Mouse (Mus musculus) C2C12 (cell line): ENCODE results near the gene Crcp. TPM values are rescaled to one million over a fixed set of nuclear protein-coding genes. Genes with fewer than 3 reads are reported as not detected.

ENCODE experiments used
- H3K27me3 ChIP-seq: one replicate; pipeline ENCODE4 v1.6.1; 2011; ENCODE audit not compliant: control insufficient read depth, insufficient read depth, insufficient read length
- H3K36me3 ChIP-seq: one replicate; pipeline ENCODE4 v1.6.1; 2011; ENCODE audit not compliant: control insufficient read depth, insufficient read depth
- H3K4me3 ChIP-seq: one replicate; pipeline ENCODE4 v1.5.1; 2011; ENCODE audit warnings: mild to moderate bottlenecking, control low read depth; ENCODE audit not compliant: poor library complexity, insufficient read depth, severe bottlenecking
- H3K79me2 ChIP-seq: one replicate; pipeline ENCODE4 v1.6.1; 2011; ENCODE audit not compliant: control insufficient read depth, insufficient read depth
- H3K79me3 ChIP-seq: one replicate; pipeline ENCODE4 v1.6.1; 2011; ENCODE audit warnings: low read depth, control low read depth
- H3ac ChIP-seq: one replicate; pipeline ENCODE3; 2011; ENCODE audit warnings: low read depth; ENCODE audit not compliant: control insufficient read depth, insufficient read length
- CEBPB ChIP-seq: IDR thresholded peaks from one replicate; pipeline ENCODE4 v1.6.1; 2011; ENCODE audit warnings: low read depth, mild to moderate bottlenecking, control low read depth, moderate library complexity
- CTCF ChIP-seq: IDR thresholded peaks from one replicate; pipeline ENCODE4 v1.5.1; 2011; ENCODE audit not compliant: control insufficient read depth, insufficient read depth, insufficient read length
- FOSL1 ChIP-seq: IDR thresholded peaks from one replicate; pipeline ENCODE4 v1.8.0; 2011; ENCODE audit warnings: mild to moderate bottlenecking, low read length; ENCODE audit not compliant: poor library complexity, insufficient read depth, severe bottlenecking
- MAX ChIP-seq: IDR thresholded peaks from one replicate; pipeline ENCODE4 v1.6.1; 2011; ENCODE audit warnings: mild to moderate bottlenecking, control low read depth
- MYOD1 ChIP-seq: IDR thresholded peaks from one replicate; pipeline ENCODE4 v1.6.1; 2011; ENCODE audit warnings: low read depth; ENCODE audit not compliant: control insufficient read depth, insufficient read length
- MYOG ChIP-seq: IDR thresholded peaks from one replicate; pipeline ENCODE4 v1.6.1; 2011; ENCODE audit not compliant: control insufficient read depth, insufficient read length; ENCODE audit errors: extremely low read depth
- USF1 ChIP-seq: IDR thresholded peaks from one replicate; pipeline ENCODE4 v1.6.1; 2011; ENCODE audit warnings: low read depth, mild to moderate bottlenecking, control low read depth, moderate library complexity
- polyA plus RNA-seq: library from polyadenylated mRNA; unstranded; fragments of >200 nt; fragmentation: generic; extraction: Trizol; gene quantifications from one replicate; pipeline ENCODE4 v1.2.1, GENCODE M21; 2012; ENCODE audit warnings: missing spikeins

Crcp gene
- polyA plus RNA-seq, 1 experiment, result 32.6 TPM

DNA sequence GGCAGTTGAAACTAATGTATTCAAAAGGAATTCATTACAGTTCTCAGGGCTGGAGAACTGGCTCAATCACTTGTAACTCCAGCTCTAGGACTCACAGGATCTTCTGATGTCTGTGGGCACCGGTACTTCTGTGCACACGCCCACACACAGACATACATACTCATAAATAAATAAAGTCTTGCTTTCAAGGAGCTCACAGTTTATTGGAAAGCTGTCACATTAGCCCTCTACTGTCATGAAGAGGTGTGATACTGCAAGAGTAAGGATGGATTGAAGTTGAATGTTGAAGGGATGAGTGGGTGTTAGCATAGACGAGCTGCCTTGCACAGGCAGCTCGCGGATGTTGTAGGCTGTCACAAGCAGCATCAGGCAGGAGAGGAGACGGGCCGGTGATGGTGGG is 58.9 kb downstream of the Crcp start:
- Histone ChIP-seq H3K79me2 (peaks cover 31% of the 10 kb centered on the region), H3K36me3 (no peaks in the 10 kb centered on the region), H3K4me3 (no peak overlapping the region)

DNA sequence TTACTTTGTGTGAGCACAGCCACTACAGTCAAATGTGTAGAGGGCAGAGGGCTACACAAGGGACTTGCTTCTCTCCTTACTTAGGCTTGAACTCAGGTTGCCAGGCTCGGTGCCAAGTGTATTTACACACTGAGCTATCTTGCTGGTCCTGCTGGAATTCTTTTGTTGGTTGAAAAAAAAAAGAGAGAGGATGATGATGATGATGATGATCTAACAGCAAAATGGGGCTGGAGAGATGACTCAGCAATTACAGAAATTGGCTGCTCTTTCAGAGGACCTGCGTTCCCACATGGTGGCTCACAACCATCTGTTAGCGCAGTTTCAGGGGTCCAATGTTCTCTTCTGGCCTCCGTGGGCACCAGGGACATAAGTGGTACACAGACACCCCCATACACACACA is 59.5 kb downstream of the Crcp start:
- peaks cover 3% of the 10 kb centered on the region for H3K79me3 ChIP-seq
- TF ChIP-seq MYOG (no peak), CEBPB (no peak), MAX (no peak), USF1 (no peak), FOSL1 (no peak), MYOD1 (no peak), CTCF (no peak)
- H3K27me3 ChIP-seq, result no peaks in the 10 kb centered on the region
- no peak overlapping the region for H3ac ChIP-seq
- no peak overlapping the region for H3K4me3 ChIP-seq
- peaks cover 31% of the 10 kb centered on the region for H3K79me2 ChIP-seq
- H3K36me3 ChIP-seq, result no peaks in the 10 kb centered on the region

More for the DNA sequence above, 58.9 kb downstream of the Crcp start:
- Histone ChIP-seq H3ac (no peak overlapping the region), H3K27me3 (no peaks in the 10 kb centered on the region), H3K79me3 (peaks cover 9% of the 10 kb centered on the region)
- TF ChIP-seq FOSL1 (no peak), CEBPB (no peak), USF1 (no peak), MYOG (no peak), CTCF (no peak), MYOD1 (no peak), MAX (no peak)

DNA sequence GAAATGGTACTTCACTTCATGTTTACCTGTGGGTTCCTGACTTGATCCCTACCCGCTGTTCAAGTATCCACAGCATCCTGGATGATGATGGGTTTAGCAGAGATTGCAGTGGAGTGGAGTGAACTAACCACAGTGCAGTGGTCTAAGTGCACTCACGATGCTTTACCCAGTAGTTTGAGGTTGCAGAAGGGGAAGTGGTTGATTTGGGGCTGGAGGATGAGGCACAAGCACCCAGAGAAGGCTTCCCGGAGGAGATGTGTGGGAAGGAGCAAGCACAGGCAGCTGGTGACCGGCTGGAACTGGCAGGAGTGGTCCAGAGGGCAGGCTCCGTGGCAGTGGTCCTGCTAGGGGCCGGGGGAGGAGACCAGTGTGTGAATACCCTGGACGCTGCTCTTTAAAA is 60.1 kb downstream of the Crcp start:
- Histone ChIP-seq H3K4me3 (no peak overlapping the region), H3K79me2 (peaks cover 31% of the 10 kb centered on the region), H3K36me3 (no peaks in the 10 kb centered on the region), H3K79me3 (peaks cover 3% of the 10 kb centered on the region), H3ac (no peak overlapping the region), H3K27me3 (no peaks in the 10 kb centered on the region)
- TF ChIP-seq MYOG (no peak), CEBPB (no peak), MAX (no peak), CTCF (no peak), MYOD1 (no peak), FOSL1 (no peak), USF1 (no peak)

DNA sequence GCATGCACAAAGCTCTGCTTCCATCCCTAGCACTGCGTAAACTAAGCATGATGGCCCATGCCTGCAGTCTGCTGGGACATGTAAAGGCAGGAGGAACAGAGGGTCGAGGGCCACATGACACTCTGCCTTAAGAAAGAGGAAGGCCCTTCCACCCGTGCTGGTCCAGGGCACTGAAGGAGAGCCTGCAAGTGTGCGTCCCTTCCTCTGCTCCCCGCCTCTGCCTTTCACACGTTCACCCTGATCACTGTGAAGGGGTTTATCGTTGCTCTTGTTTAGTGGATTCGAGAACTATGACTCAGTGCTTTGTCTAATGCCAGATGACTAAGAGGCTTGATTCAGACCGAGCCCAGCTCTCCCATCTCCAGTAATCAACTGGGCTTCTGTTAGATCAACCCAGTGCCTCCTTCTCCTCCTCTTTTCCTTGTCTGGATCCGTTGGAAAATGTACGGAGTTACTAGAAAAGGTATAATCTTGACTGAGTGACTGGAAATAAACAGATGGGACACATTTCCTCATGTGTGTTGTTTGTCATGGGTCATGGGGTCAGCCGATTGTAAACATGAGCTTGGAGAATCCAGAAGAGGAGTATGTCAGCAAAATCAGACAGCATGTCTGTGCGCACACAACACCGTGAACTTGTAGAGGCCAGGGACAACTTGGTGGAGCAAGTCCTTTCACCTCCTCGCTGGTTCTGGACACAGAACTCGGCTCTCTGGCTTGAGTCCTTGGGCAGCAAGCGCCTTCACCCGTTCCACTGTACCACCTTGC is 60.7 kb downstream of the Crcp start:
- no peaks in the 10 kb centered on the region for H3K27me3 ChIP-seq
- no peak overlapping the region for H3ac ChIP-seq
- TF ChIP-seq FOSL1 (peak; percentile 63), CEBPB (no peak), MYOG (no peak), MYOD1 (no peak), MAX (no peak)
- H3K79me3 ChIP-seq, result peaks cover 3% of the 10 kb centered on the region
- peaks cover 26% of the 10 kb centered on the region for H3K79me2 ChIP-seq
- no peaks in the 10 kb centered on the region for H3K36me3 ChIP-seq
- H3K4me3 ChIP-seq, result no peak overlapping the region

DNA sequence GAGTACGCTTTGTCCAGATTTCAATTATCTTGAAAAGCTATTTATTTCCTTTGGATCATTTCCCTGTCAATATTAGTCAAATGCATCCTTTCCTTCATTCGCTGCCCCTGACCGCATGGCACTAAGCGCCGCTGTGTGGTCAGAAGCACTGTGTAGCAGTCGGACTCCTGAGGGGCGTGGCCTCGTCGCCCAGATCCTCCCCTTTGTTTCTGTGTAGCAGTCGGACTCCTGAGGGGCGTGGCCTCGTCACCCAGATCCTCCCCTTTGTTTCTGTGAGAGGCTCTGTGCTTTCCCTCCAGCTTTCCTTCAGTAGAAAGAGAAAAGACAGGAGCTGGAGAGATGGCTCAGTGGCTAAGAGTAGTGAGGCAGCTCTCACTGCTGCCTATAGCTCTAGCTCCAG is 67.7 kb downstream of the Crcp start:
- no peak overlapping the region for H3ac ChIP-seq
- no peaks in the 10 kb centered on the region for H3K79me3 ChIP-seq
- no peaks in the 10 kb centered on the region for H3K27me3 ChIP-seq
- H3K4me3 ChIP-seq, result no peak overlapping the region
- no peak for TF ChIP-seq MYOD1
- TF ChIP-seq FOSL1, result no peak
- no peak for TF ChIP-seq CTCF
- TF ChIP-seq MYOG, result no peak
- TF ChIP-seq CEBPB, result no peak
- no peak for TF ChIP-seq USF1
- TF ChIP-seq MAX, result no peak
- peaks cover 10% of the 10 kb centered on the region for H3K79me2 ChIP-seq
- peaks cover 4% of the 10 kb centered on the region for H3K36me3 ChIP-seq

DNA sequence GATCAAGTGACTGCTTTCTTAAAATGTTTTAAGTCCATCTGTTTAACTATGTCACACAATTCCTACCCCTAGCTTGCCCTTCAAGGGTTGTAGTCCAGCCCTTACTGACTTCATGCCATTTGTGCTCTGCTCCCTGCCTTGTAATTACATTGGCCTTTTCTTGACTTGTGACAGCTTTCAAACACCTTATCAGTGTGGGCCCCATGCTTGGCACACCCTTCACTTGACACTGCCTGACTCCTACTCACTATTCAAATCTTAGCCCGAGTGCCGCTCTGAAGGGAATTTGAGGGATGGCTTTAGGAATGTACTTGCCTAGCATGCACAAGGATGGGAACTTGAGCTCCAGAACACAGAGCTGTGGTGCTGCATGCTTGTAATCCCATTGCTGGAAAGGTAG is 68.7 kb downstream of the Crcp start:
- Histone ChIP-seq H3K4me3 (no peak overlapping the region), H3ac (no peak overlapping the region), H3K36me3 (peaks cover 6% of the 10 kb centered on the region), H3K79me2 (no peaks in the 10 kb centered on the region), H3K79me3 (no peaks in the 10 kb centered on the region), H3K27me3 (no peaks in the 10 kb centered on the region)
- TF ChIP-seq CEBPB, result no peak
